Mouse (Mus musculus) midbrain, embryonic 15.5 days (tissue): Measurements from ENCODE around the gene Dst. TPM values are rescaled to one million over a fixed set of nuclear protein-coding genes. Genes with fewer than 3 reads are reported as not detected.

ENCODE experiments used
- ATAC-seq: fragments of 200-750 bp; cut with Nextera tagmentation; replicated peaks from 2 replicates; pipeline ENCODE4 v1.8.0; 2017; ENCODE audit warnings: moderate TSS enrichment
- H3K27ac ChIP-seq: fragments of 300-500 bp; sonication (generic); 2 replicates; pipeline ENCODE4 v1.5.1; 2015; ENCODE audit warnings: mild to moderate bottlenecking, inconsistent platforms
- H3K27me3 ChIP-seq: fragments of 300-500 bp; sonication (generic); replicated peaks from 2 replicates; pipeline ENCODE4 v1.6.1; 2015; ENCODE audit warnings: inconsistent platforms
- H3K36me3 ChIP-seq: fragments of 300-500 bp; sonication (generic); replicated peaks from 2 replicates; pipeline ENCODE4 v1.6.1; 2015; ENCODE audit warnings: inconsistent platforms
- H3K4me1 ChIP-seq: fragments of 300-500 bp; sonication (generic); 2 replicates; pipeline ENCODE4 v1.6.1; 2015; ENCODE audit warnings: inconsistent platforms
- H3K4me2 ChIP-seq: fragments of 300-500 bp; sonication (generic); 2 replicates; pipeline ENCODE4 v1.6.1; 2015; ENCODE audit warnings: inconsistent platforms, mild to moderate bottlenecking, moderate library complexity
- H3K4me3 ChIP-seq: fragments of 300-500 bp; sonication (generic); 2 replicates; pipeline ENCODE4 v1.5.1; 2015; ENCODE audit warnings: mild to moderate bottlenecking, inconsistent platforms
- H3K9ac ChIP-seq: fragments of 300-500 bp; sonication (generic); 2 replicates; pipeline ENCODE4 v1.6.1; 2015; ENCODE audit warnings: mild to moderate bottlenecking, inconsistent platforms
- H3K9me3 ChIP-seq: fragments of 300-500 bp; sonication (generic); 2 replicates; pipeline ENCODE4 v1.6.1; 2016; ENCODE audit warnings: inconsistent platforms
- WGBS: fragments of 180-500 bp; shearing (Covaris S2); methylation state at CpG from one replicate; pipeline ENCODE4 v1.1.7; 2015; ENCODE audit warnings: mixed read lengths; 5-methylcytosine and 5-hydroxymethylcytosine counted together
- polyA plus RNA-seq: library from polyadenylated mRNA; unstranded; fragments of >200 nt; fragmentation: Nextera tagmentation; extraction: Ambion mirVana; gene quantifications from 2 replicates; pipeline ENCODE4 v1.2.1, GENCODE M21; 2015

Gene Dst
- polyA plus RNA-seq, 1 experiment from 2014 or later: 43.0 TPM

DNA sequence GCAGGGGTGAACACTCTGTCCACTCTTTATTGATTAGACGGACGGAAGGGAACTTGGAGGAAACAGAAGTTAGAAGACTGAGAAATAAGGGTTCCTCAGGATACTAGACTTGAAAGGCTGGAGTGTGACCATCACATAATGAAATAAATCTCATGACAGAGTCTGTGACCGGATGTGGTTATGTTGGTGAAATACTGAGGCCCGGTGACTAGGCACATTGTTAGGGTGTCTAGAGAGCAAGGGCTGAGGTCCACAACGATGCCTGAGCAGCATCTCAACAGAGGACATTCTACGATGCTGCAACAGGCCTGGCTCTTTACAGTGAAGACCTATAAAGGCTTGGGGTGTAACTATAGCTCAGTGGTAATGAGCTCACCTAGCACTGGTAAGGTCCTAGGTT, 9.7 kb upstream of the Dst start:
- no peaks in the 10 kb centered on the region for H3K4me1 ChIP-seq
- ATAC-seq: no peak
- H3K4me3 ChIP-seq: no peak overlapping the region
- H3K9ac ChIP-seq: no peak overlapping the region
- no peaks in the 10 kb centered on the region for H3K36me3 ChIP-seq
- no peaks in the 10 kb centered on the region for H3K9me3 ChIP-seq
- WGBS: 92% methylated on average over 6 of the region's 6 CpGs
- no peak overlapping the region for H3K27ac ChIP-seq
- H3K27me3 ChIP-seq: no peaks in the 10 kb centered on the region
- no peak overlapping the region for H3K4me2 ChIP-seq

DNA sequence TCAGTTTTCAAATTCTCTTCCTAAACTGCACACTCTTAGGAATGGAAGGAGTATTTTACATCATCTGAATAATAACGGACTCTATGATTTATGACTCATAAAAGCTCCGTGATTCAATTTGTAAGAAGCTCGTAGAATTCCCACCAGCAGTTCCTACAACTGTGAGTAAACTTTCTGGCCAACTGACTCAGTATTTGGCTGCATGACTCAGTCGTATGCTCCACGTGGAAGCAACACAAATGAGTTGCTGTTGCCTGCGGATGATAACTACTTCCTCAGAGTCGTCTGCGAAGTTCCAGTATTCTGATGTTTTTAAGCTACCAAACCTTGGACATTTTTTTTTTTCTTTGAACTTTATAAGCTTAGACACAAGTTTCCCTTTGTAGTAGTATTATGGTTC, 7.8 kb upstream of the Dst start:
- Histone ChIP-seq H3K27ac (no peak overlapping the region), H3K9me3 (no peaks in the 10 kb centered on the region), H3K4me1 (no peaks in the 10 kb centered on the region), H3K27me3 (no peaks in the 10 kb centered on the region), H3K9ac (no peak overlapping the region), H3K4me2 (no peak overlapping the region), H3K36me3 (no peaks in the 10 kb centered on the region), H3K4me3 (no peak overlapping the region)
- no peak for ATAC-seq
- 93% methylated on average over 8 of the region's 8 CpGs for WGBS

DNA sequence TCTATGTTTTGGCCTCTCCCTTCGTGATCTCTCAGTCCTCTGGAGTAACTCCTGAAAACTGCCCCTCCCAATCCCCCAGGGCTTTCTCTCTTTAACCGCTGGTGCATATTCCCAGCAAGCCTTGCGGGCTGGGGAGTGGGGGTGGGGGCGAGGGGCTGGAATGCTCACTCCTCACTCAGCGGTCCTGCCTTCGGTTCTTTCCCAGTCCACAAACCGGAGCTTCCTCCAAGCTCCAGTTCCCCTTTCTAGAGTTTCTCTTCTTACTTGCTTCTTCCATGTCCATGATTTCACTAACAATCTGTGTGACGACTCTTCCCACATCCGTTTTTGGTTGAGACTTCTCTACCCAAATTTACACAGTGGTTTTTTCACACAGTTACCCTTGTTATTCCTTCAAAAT, 4.4 kb upstream of the Dst start:
- Histone ChIP-seq H3K27me3 (no peaks in the 10 kb centered on the region), H3K27ac (no peak overlapping the region), H3K36me3 (no peaks in the 10 kb centered on the region), H3K9me3 (no peaks in the 10 kb centered on the region), H3K4me3 (no peak overlapping the region), H3K4me2 (no peak overlapping the region), H3K9ac (no peak overlapping the region), H3K4me1 (peaks cover 12% of the 10 kb centered on the region)
- ATAC-seq: no peak
- 32% methylated on average over 9 of the region's 9 CpGs for WGBS

GRCm38 (mm10) chr1:33906216-33906615, 1.8 kb upstream of the Dst start:
- no peak for ATAC-seq
- Histone ChIP-seq H3K27ac (no peak overlapping the region), H3K36me3 (no peaks in the 10 kb centered on the region), H3K4me3 (peak overlapping the region; percentile 81), H3K4me1 (peaks cover 32% of the 10 kb centered on the region), H3K27me3 (no peaks in the 10 kb centered on the region; the same call in 1 of the 2 replicates), H3K9me3 (no peaks in the 10 kb centered on the region), H3K9ac (no peak overlapping the region), H3K4me2 (peak overlapping the region; percentile 81)
- 33% methylated on average over 10 of the region's 10 CpGs for WGBS

DNA sequence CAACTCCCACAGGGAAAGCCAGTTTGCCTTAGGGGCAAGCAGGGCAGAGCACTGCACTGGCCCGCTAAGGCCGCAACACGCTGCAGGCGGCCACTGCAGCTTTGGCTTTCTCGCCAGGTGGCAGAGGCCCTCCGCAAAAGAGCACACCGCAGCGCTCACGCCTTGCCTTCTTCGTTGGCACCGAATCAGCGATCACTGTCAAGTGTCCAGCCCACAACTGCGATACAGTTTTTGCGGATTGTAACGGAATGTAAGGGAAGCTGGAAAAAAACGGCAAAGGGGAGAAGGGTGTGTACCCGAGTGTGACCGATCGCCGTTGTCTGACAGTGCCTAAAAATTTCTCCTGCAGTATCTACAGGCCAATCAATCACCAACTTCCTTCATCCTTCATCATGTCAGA, 1.1 kb upstream of the Dst start:
- H3K9me3 ChIP-seq: no peaks in the 10 kb centered on the region
- no peaks in the 10 kb centered on the region; the same call in 1 of the 2 replicates for H3K27me3 ChIP-seq
- H3K27ac ChIP-seq: peak overlapping the region; percentile 95
- peak overlapping the region; percentile 64 for H3K9ac ChIP-seq
- no peaks in the 10 kb centered on the region for H3K36me3 ChIP-seq
- peak; percentile 53 for ATAC-seq
- H3K4me2 ChIP-seq: peak overlapping the region; percentile 81
- H3K4me3 ChIP-seq: peak overlapping the region; percentile 81
- under 1% methylated on average over 20 of the region's 20 CpGs for WGBS
- H3K4me1 ChIP-seq: peaks cover 32% of the 10 kb centered on the region

DNA sequence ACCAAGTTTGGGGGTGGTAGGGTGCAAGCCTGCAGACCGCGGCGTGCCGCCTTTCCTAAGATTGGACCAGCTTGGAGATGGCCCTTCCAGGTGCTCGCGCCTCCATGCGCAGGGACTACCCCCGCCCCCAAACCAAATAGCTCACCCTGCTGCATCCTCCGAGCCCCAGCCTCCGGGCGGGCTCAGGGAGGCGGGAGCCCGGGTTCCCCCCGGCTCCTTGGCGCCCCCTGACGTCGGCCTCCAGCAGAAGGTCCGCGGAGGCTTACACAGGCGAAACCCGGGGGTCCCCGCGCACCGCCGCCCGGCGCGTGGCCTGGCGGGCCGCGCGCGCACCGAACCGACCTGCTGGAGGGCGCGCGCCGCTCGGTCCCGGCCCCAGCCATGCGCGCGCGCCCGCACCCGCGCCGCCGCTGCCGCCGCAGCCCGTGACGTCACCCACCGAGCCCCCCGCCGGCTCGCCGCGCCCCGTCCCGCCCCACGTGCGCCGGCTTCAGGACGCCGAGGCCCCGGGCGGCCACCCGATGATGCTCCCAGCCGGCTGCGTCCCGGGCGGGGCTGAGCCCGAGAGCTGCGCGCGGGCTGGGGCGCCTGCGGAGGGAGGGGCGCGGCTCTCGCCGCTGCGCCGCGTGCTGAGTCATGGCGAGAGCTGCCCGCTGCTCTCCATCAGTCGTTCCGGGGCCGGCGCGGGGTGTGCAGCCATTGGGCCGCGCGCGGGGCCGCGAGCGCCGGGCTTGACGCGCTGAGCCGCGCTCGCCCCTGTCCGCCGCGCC, 419 bp upstream of the Dst start, which contains the start of gene Bend6:
Gene Bend6 (minus strand): TSS at position 396 of the 770 bp plus-strand sequence.
- H3K27ac ChIP-seq: peak within 1 kb of the TSS; percentile 95

GRCm38 (mm10) chr1:33911589-33911988, 3.6 kb downstream of the Dst start:
- no peak for ATAC-seq
- H3K27ac ChIP-seq: no peak overlapping the region
- H3K36me3 ChIP-seq: peaks cover 2% of the 10 kb centered on the region; the same call in 1 of the 2 replicates
- no peaks in the 10 kb centered on the region; the same call in 1 of the 2 replicates for H3K27me3 ChIP-seq
- peaks cover 23% of the 10 kb centered on the region for H3K4me1 ChIP-seq
- no peaks in the 10 kb centered on the region for H3K9me3 ChIP-seq
- WGBS: 71% methylated on average over 8 of the region's 8 CpGs
- H3K9ac ChIP-seq: no peak overlapping the region
- H3K4me3 ChIP-seq: no peak overlapping the region
- no peak overlapping the region for H3K4me2 ChIP-seq

More for the DNA sequence above, 419 bp upstream of the Dst start, which contains the start of gene Bend6:
- ATAC-seq: peak; percentile 90
- Histone ChIP-seq H3K36me3 (no peaks in the 10 kb centered on the region), H3K27me3 (no peaks in the 10 kb centered on the region; the same call in 1 of the 2 replicates), H3K9me3 (no peaks in the 10 kb centered on the region), H3K4me2 (peak within 1 kb of the TSS; percentile 81), H3K4me1 (peaks cover 32% of the 10 kb centered on the region), H3K4me3 (peak within 1 kb of the TSS; percentile 81), H3K9ac (peak within 1 kb of the TSS; percentile 64)
- WGBS: under 1% methylated on average over 100 of the region's 110 CpGs

DNA sequence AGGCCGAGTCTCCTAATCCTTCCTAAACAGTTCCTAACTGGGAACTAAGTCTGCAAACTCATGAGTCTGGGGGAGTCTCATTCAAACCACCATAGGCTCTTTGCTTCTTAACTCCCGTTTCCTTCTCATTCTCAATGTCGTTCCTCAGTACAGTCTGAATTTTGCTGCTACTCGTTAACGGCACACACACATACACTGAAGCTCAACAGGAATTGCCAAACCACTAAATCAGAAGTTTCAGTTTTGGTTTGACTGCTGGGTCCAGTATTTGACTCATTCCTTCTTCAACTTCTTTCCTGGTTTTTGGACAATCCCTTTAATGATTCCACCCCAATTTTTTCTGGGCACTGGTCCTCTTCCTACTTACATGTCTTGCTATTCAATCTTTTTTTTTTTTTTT, 8.5 kb downstream of the Dst start:
- WGBS: 97% methylated on average over 5 of the region's 5 CpGs
- H3K9me3 ChIP-seq: no peaks in the 10 kb centered on the region
- H3K36me3 ChIP-seq: peaks cover 6% of the 10 kb centered on the region; the same call in 1 of the 2 replicates
- no peak overlapping the region for H3K4me3 ChIP-seq
- no peak for ATAC-seq
- no peak overlapping the region for H3K27ac ChIP-seq
- no peak overlapping the region for H3K4me2 ChIP-seq
- no peaks in the 10 kb centered on the region for H3K27me3 ChIP-seq
- H3K9ac ChIP-seq: no peak overlapping the region
- H3K4me1 ChIP-seq: no peaks in the 10 kb centered on the region

DNA sequence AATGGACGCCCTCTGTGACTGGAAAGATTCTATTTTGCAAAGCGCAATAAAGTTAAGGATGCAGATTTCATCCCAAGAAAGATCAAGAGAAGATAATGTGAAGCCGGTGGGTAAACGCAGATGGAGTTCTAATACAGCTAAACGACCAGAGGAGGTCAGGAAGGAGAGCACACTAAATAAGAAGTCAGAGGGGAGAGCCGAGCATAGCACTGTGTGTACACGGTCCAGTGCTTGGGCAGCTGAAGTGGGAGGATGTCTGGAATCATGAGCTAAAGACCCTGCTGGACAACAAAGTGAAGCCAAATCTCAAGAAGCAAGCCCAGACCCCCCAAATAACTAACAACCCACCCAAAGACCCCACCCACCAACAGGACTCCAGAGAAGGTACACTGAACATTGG, 14.9 kb downstream of the Dst start:
- Histone ChIP-seq H3K27ac (no peak overlapping the region), H3K4me3 (no peak overlapping the region), H3K4me1 (no peaks in the 10 kb centered on the region), H3K9me3 (no peaks in the 10 kb centered on the region), H3K36me3 (0 out of 2 replicates have a peak, but pooled peaks cover 3% of the 10 kb centered on the region), H3K9ac (no peak overlapping the region), H3K27me3 (no peaks in the 10 kb centered on the region), H3K4me2 (no peak overlapping the region)
- no peak for ATAC-seq
- WGBS: 72% methylated on average over 7 of the region's 7 CpGs

GRCm38 (mm10) chr1:33925283-33925682, 17.3 kb downstream of the Dst start:
- ATAC-seq: no peak
- Histone ChIP-seq H3K4me2 (no peak overlapping the region), H3K9ac (no peak overlapping the region), H3K36me3 (0 out of 2 replicates have a peak, but pooled peaks cover 3% of the 10 kb centered on the region), H3K9me3 (no peaks in the 10 kb centered on the region), H3K4me1 (no peaks in the 10 kb centered on the region), H3K27me3 (no peaks in the 10 kb centered on the region), H3K4me3 (no peak overlapping the region), H3K27ac (no peak overlapping the region)
- WGBS: 82% methylated on average over 3 of the region's 3 CpGs

GRCm38 (mm10) chr1:33927466-33927865, 19.4 kb downstream of the Dst start:
- no peaks in the 10 kb centered on the region for H3K9me3 ChIP-seq
- no peaks in the 10 kb centered on the region for H3K36me3 ChIP-seq
- no peak overlapping the region for H3K9ac ChIP-seq
- no peak overlapping the region for H3K4me3 ChIP-seq
- no peak overlapping the region for H3K4me2 ChIP-seq
- WGBS: 94% methylated on average over 7 of the region's 7 CpGs
- no peak for ATAC-seq
- H3K27me3 ChIP-seq: no peaks in the 10 kb centered on the region
- no peaks in the 10 kb centered on the region for H3K4me1 ChIP-seq
- no peak overlapping the region for H3K27ac ChIP-seq

GRCm38 (mm10) chr1:33931791-33932190, 23.8 kb downstream of the Dst start:
- no peak for ATAC-seq
- H3K27ac ChIP-seq: no peak overlapping the region
- H3K4me3 ChIP-seq: no peak overlapping the region
- no peak overlapping the region for H3K9ac ChIP-seq
- peaks cover 5% of the 10 kb centered on the region; the same call in 1 of the 2 replicates for H3K4me1 ChIP-seq
- no peak overlapping the region for H3K4me2 ChIP-seq
- no peaks in the 10 kb centered on the region for H3K9me3 ChIP-seq
- WGBS: 42% methylated on average over 8 of the region's 8 CpGs
- no peaks in the 10 kb centered on the region for H3K36me3 ChIP-seq
- H3K27me3 ChIP-seq: no peaks in the 10 kb centered on the region

DNA sequence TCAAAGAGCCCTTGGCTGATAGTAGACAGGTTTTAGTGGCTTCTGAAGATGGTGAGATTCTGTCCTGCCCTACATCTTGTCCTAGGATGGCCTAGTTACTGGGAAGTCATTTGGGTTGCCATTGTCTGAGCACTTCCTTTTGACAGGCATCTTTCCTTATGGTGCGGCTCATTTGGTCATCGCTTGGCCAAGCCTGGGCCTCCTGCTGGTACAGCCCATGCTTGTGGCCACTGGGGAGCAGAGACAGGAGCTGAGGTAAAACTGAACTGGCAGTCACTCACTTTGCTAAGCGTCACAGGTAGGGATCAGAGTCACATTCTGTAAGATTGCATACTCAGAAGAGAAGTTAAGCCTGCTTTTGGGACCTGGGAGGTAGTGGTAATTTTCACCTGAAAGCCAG, 24.2 kb downstream of the Dst start:
- no peak overlapping the region for H3K9ac ChIP-seq
- ATAC-seq: no peak
- no peak overlapping the region for H3K4me2 ChIP-seq
- no peaks in the 10 kb centered on the region for H3K36me3 ChIP-seq
- WGBS: 74% methylated on average over 3 of the region's 3 CpGs
- H3K4me1 ChIP-seq: peaks cover 5% of the 10 kb centered on the region; the same call in 1 of the 2 replicates
- H3K27ac ChIP-seq: no peak overlapping the region
- H3K9me3 ChIP-seq: no peaks in the 10 kb centered on the region
- H3K4me3 ChIP-seq: no peak overlapping the region
- H3K27me3 ChIP-seq: no peaks in the 10 kb centered on the region
